Comparison of ENCODE assay signal across 13 mouse cellular contexts in genomic region chr9:28613683-28614620, GRCm38 (mm10).
A peak's percentile ranks its signal among the peaks of the same experiment; 100 is the strongest.
DNase-seq lines count a peak whose midpoint lies in the region; ATAC-seq and TF ChIP-seq lines count a peak whose summit lies in the region.
"Had no signal": no experiment of that assay in that cellular context is flagged by ENCODE, and none has a peak within 500 bp of the region (broad histone marks: within the 10 kb centered on the region; RNA-seq: fewer than 3 reads in every experiment).

No protein-coding gene starts in this region.

- no peak overlapping the region for H3K4me3 ChIP-seq in embryonic facial prominence, embryonic 13.5 days
- H3K4me3 ChIP-seq in embryonic facial prominence, embryonic 10.5 days, result no peak overlapping the region
- no peak overlapping the region for H3K4me3 ChIP-seq in midbrain, postnatal 0 days (ENCODE audit: low read depth, low read length)
- no peak overlapping the region for H3K4me3 ChIP-seq in midbrain, embryonic 10.5 days
- H3K4me3 ChIP-seq: hindbrain, embryonic 10.5 days; kidney, embryonic 15.5 days had no signal

- no peaks in the 10 kb centered on the region for H3K9me3 ChIP-seq in embryonic facial prominence, embryonic 13.5 days
- no peaks in the 10 kb centered on the region for H3K9me3 ChIP-seq in embryonic facial prominence, embryonic 10.5 days
- no peaks in the 10 kb centered on the region for H3K9me3 ChIP-seq in midbrain, postnatal 0 days (ENCODE audit: low read length)
- no peaks in the 10 kb centered on the region for H3K9me3 ChIP-seq in midbrain, embryonic 10.5 days (replicated peaks)
- H3K9me3 ChIP-seq: hindbrain, embryonic 10.5 days; kidney, embryonic 15.5 days had no signal

- H3K27me3 ChIP-seq in embryonic facial prominence, embryonic 13.5 days, result no peaks in the 10 kb centered on the region
- no peaks in the 10 kb centered on the region for H3K27me3 ChIP-seq in embryonic facial prominence, embryonic 10.5 days (replicated peaks; ENCODE audit: low read depth, poor library complexity, severe bottlenecking)
- no peaks in the 10 kb centered on the region for H3K27me3 ChIP-seq in midbrain, postnatal 0 days (ENCODE audit: insufficient read depth, low read length)
- no peaks in the 10 kb centered on the region for H3K27me3 ChIP-seq in midbrain, embryonic 10.5 days (ENCODE audit: low read depth, poor library complexity, severe bottlenecking)
- H3K27me3 ChIP-seq: kidney, embryonic 15.5 days had no signal

- no peaks in the 10 kb centered on the region for H3K36me3 ChIP-seq in embryonic facial prominence, embryonic 13.5 days
- no peaks in the 10 kb centered on the region for H3K36me3 ChIP-seq in embryonic facial prominence, embryonic 10.5 days (replicated peaks)
- no peaks in the 10 kb centered on the region for H3K36me3 ChIP-seq in midbrain, postnatal 0 days (ENCODE audit: insufficient read depth, low read length)
- no peaks in the 10 kb centered on the region for H3K36me3 ChIP-seq in midbrain, embryonic 10.5 days
- H3K36me3 ChIP-seq: hindbrain, embryonic 10.5 days; kidney, embryonic 15.5 days had no signal

- no peak overlapping the region for H3K4me2 ChIP-seq in embryonic facial prominence, embryonic 13.5 days
- H3K4me2 ChIP-seq in midbrain, postnatal 0 days (ENCODE audit: low read depth, low read length, poor library complexity, severe bottlenecking), result no peak overlapping the region
- H3K4me2 ChIP-seq: heart, embryonic 11.5 days; kidney, embryonic 15.5 days; midbrain, embryonic 11.5 days had no signal

- no peak overlapping the region for H3K9ac ChIP-seq in embryonic facial prominence, embryonic 13.5 days
- H3K9ac ChIP-seq in midbrain, postnatal 0 days (replicated peaks; ENCODE audit: low read length, poor library complexity, severe bottlenecking), result no peak overlapping the region
- H3K9ac ChIP-seq: kidney, embryonic 15.5 days had no signal

- ATAC-seq in embryonic facial prominence, embryonic 13.5 days (ENCODE audit: insufficient number of reproducible peaks, insufficient read depth, low FRiP score, low TSS enrichment, low read depth), result no peak
- ATAC-seq in midbrain, postnatal 0 days (ENCODE audit: low FRiP score), result no peak

- DNase-seq in embryonic facial prominence, embryonic 10.5 days (ENCODE audit: low spot score), result no peak
- DNase-seq in midbrain, postnatal 0 days (ENCODE audit: low spot score), result peak; percentile 20
- no peak for DNase-seq in midbrain, embryonic 10.5 days (ENCODE audit: low spot score)
- peak; percentile 54 for DNase-seq in cerebellum, adult 9-11 months
- DNase-seq in retina, postnatal 7 days (ENCODE audit: low read depth, low spot score), result peak; percentile 20
- DNase-seq in layer of hippocampus, postnatal 25 days (ENCODE audit: extremely low spot score in 1 of 2, low spot score in 1 of 2), result no peak
- DNase-seq: gastrocnemius, postnatal 14 days; lung, postnatal 36 days had no signal

- H3K4me1 ChIP-seq in embryonic facial prominence, embryonic 13.5 days, result peaks cover 11% of the 10 kb centered on the region; the same call in 1 of the 2 replicates
- no peaks in the 10 kb centered on the region; the same call in 1 of the 2 replicates for H3K4me1 ChIP-seq in embryonic facial prominence, embryonic 10.5 days
- H3K4me1 ChIP-seq in midbrain, postnatal 0 days (ENCODE audit: insufficient read depth, low read length), result peaks cover 5% of the 10 kb centered on the region; the same call in 1 of the 2 replicates
- no peaks in the 10 kb centered on the region for H3K4me1 ChIP-seq in midbrain, embryonic 10.5 days
- H3K4me1 ChIP-seq: hindbrain, embryonic 10.5 days; kidney, embryonic 15.5 days had no signal

- WGBS in embryonic facial prominence, embryonic 13.5 days, result 26% methylated on average over 6 of the region's 6 CpGs
- WGBS in embryonic facial prominence, embryonic 10.5 days, result 35% methylated on average over 6 of the region's 6 CpGs
- 40% methylated on average over 6 of the region's 6 CpGs for WGBS in midbrain, postnatal 0 days
- 41% methylated on average over 6 of the region's 6 CpGs for WGBS in midbrain, embryonic 10.5 days

- H3K27ac ChIP-seq in embryonic facial prominence, embryonic 13.5 days, result peak overlapping the region; percentile 19; the same call in 1 of the 2 replicates
- no peak overlapping the region for H3K27ac ChIP-seq in embryonic facial prominence, embryonic 10.5 days (replicated peaks)
- no peak overlapping the region for H3K27ac ChIP-seq in midbrain, postnatal 0 days (ENCODE audit: low read depth, low read length)
- H3K27ac ChIP-seq in midbrain, embryonic 10.5 days (replicated peaks), result no peak overlapping the region
- H3K27ac ChIP-seq: hindbrain, embryonic 10.5 days; kidney, embryonic 15.5 days had no signal

- TF ChIP-seq CTCF in midbrain, postnatal 0 days (IDR thresholded peaks at IDR 0.05), result no peak

Comparison
In these comparisons a context has a peak if more than half of its experiments do, and no peak if none do; other contexts are left out.
1. DNase-seq: peak in midbrain, postnatal 0 days (single experiment), cerebellum, adult 9-11 months (single experiment) and retina, postnatal 7 days (single experiment); none in embryonic facial prominence, embryonic 10.5 days (single experiment), midbrain, embryonic 10.5 days (single experiment) and layer of hippocampus, postnatal 25 days (0 of 2).